Mouse (Mus musculus): ENCODE data around the gene C130032M10Rik. TPM values are rescaled to one million over a fixed set of nuclear protein-coding genes. Genes with fewer than 3 reads are reported as not detected.

The C130032M10Rik gene
- total RNA-seq, 1 experiment, result 1.8 TPM

DNA sequence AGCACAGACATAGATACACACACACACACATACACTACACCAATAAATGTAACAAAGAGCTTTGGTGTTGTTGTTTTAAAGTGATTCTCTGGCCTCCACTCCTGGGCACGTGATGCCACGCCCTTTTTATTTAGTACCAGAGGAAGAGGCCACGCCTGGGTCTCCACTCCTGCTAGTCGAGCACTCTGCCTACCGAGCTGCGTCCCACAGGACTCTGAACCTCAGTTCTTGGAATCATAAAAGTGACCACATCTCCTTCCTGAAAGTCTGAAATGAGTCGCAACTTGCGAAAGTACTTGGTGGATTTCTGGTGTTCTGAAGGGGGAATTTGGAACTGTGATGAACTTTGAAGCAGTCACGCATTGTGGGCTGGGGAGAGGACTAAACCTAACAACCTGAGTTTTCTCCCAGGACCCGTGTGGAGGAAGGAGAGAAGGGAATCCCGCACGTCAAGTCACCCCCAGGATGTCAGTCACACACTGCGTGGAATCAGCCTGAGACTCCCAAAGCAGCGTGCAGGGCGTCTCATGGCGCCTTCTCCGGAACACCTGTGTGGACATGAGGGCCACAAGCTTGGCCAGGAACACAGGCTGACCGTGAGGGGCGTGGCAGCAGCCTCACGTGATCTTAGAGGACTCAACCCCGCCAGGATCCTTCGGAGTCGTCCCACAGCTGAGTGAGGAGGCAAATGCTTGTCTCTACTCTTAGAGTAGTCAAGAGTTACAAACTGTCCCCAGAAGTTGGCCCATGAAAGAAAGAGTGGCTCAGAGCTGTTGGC, 27.8 kb upstream of the C130032M10Rik start:
- TF ChIP-seq ZNF384 (IDR thresholded peaks at IDR 0.05; ENCODE audit: low read depth, low read length) (no peak), CHD2 (IDR thresholded peaks at IDR 0.05; ENCODE audit: low read depth, low read length) (no peak), HCFC1 (IDR thresholded peaks at IDR 0.05; ENCODE audit: borderline replicate concordance, insufficient read depth, low read length) (no peak)
- in situ Hi-C loops (cut with MboI; ENCODE audit: low sequenced_read_pairs in 2 of 2, unreplicated experiment in 2 of 2), result loop anchor here in 1 of 2 experiments (25.0 kb wide), 1 partner anchor 175 kb away; no protein-coding TSS in a partner anchor
- H3K36me3 ChIP-seq (ENCODE audit: control insufficient read depth, insufficient read depth, low read length, poor library complexity, severe bottlenecking), result no peaks in the 10 kb centered on the region
- H3K4me1 ChIP-seq (ENCODE audit: control insufficient read depth in 2 of 2, insufficient read depth in 2 of 2, low read length in 2 of 2, poor library complexity in 1 of 2), result peaks cover 5 to 21% of the 10 kb centered on the region in 2 experiments
- no peak overlapping the region for H3K9ac ChIP-seq (ENCODE audit: insufficient read depth, low read depth, low read length, poor library complexity, severe bottlenecking)
- no peaks in the 10 kb centered on the region for H3K9me3 ChIP-seq (ENCODE audit: control insufficient read depth, insufficient read depth, low read depth, low read length)
- DNase-seq (ENCODE audit: low read depth, low spot score), result no peak
- no peak overlapping the region for H3K4me3 ChIP-seq (ENCODE audit: insufficient read depth in 1 of 2, low read depth in 1 of 2, low read length in 2 of 2, poor library complexity in 1 of 2, severe bottlenecking in 1 of 2)
- H3K27ac ChIP-seq (ENCODE audit: insufficient read depth, low read depth, low read length, poor library complexity, severe bottlenecking), result no peak overlapping the region

DNA sequence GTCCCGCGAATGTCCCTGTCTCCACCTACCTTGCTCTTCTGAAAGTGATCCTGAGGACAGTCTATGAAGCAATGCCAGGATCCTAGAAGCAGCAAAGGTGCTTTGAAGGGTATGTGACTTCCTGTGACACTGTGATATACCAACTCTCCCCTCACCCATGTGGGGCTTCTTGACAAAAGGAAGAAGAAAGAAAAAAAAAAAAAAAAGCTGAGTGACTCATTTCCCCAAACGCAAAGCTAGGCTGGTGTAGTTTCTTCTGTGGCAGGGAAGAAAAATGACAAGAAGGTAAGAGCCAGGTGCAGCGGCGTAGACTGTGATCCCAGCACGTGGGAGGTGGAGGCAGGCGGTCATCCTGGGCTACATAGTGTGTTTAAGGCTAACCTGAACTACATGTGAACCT, 19.0 kb upstream of the C130032M10Rik start:
- no peak overlapping the region for H3K4me3 ChIP-seq (ENCODE audit: insufficient read depth in 1 of 2, low read depth in 1 of 2, low read length in 2 of 2, poor library complexity in 1 of 2, severe bottlenecking in 1 of 2)

DNA sequence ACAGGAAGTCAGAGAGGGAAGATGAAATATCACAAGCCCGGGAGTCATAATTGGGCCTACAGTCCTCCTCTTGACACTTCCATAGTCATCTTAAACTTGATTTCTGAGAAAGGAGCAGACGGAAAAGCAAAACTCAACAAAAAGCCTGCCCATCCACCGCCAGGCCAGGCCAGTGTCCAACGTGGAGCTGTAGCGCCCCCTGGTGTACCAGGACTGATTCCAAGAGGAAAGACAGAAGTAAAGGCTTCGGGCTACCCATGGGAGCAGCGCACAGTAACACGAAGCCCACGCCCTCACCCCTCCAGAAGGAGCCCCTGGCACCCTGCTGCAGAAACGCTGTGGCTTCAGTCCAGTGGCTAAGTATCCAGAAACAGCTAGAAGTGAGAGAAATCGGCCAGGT, 17.3 kb upstream of the C130032M10Rik start:
- in situ Hi-C loops (cut with MboI; ENCODE audit: low sequenced_read_pairs in 2 of 2, unreplicated experiment in 2 of 2), result loop anchor here in 1 of 2 experiments (25.0 kb wide), 1 partner anchor 186 kb away; no protein-coding TSS in a partner anchor
- Histone ChIP-seq H3K27ac (ENCODE audit: insufficient read depth, low read depth, low read length, poor library complexity, severe bottlenecking) (no peak overlapping the region), H3K9me3 (ENCODE audit: control insufficient read depth, insufficient read depth, low read depth, low read length) (no peaks in the 10 kb centered on the region), H3K36me3 (ENCODE audit: control insufficient read depth, insufficient read depth, low read length, poor library complexity, severe bottlenecking) (no peaks in the 10 kb centered on the region), H3K9ac (ENCODE audit: insufficient read depth, low read depth, low read length, poor library complexity, severe bottlenecking) (peak overlapping the region; percentile 9; the same call in 1 of the 2 replicates), H3K4me1 (ENCODE audit: control insufficient read depth in 2 of 2, insufficient read depth in 2 of 2, low read length in 2 of 2, poor library complexity in 1 of 2) (peaks cover 2 to 11% of the 10 kb centered on the region in 2 experiments; a peak in 3 of 4 replicates), H3K4me3 (ENCODE audit: insufficient read depth in 1 of 2, low read depth in 1 of 2, low read length in 2 of 2, poor library complexity in 1 of 2, severe bottlenecking in 1 of 2) (peak overlapping the region; percentile 16 to 43; a peak in 2 of 4 replicates)
- peak; percentile 91 for DNase-seq (ENCODE audit: low read depth, low spot score)
- peak; percentile 51; the same call in 1 of the 2 replicates for TF ChIP-seq ZC3H11A (IDR thresholded peaks at IDR 0.05; ENCODE audit: borderline replicate concordance, low read depth, low read length)
- no peak for TF ChIP-seq MAFK (IDR thresholded peaks at IDR 0.05; ENCODE audit: insufficient read depth, low read depth, low read length)

More for the DNA sequence above, 19.0 kb upstream of the C130032M10Rik start:
- Histone ChIP-seq H3K27ac (ENCODE audit: insufficient read depth, low read depth, low read length, poor library complexity, severe bottlenecking) (no peak overlapping the region), H3K36me3 (ENCODE audit: control insufficient read depth, insufficient read depth, low read length, poor library complexity, severe bottlenecking) (no peaks in the 10 kb centered on the region), H3K4me1 (ENCODE audit: control insufficient read depth in 2 of 2, insufficient read depth in 2 of 2, low read length in 2 of 2, poor library complexity in 1 of 2) (peaks cover 2 to 6% of the 10 kb centered on the region in 2 experiments; a peak in 3 of 4 replicates), H3K9me3 (ENCODE audit: control insufficient read depth, insufficient read depth, low read depth, low read length) (no peaks in the 10 kb centered on the region), H3K9ac (ENCODE audit: insufficient read depth, low read depth, low read length, poor library complexity, severe bottlenecking) (no peak overlapping the region)
- TF ChIP-seq ZNF384 (IDR thresholded peaks at IDR 0.05; ENCODE audit: low read depth, low read length), result 0 out of 2 replicates have a peak, but pooled peaks have one; percentile 48
- no peak for TF ChIP-seq CHD2 (IDR thresholded peaks at IDR 0.05; ENCODE audit: low read depth, low read length)
- DNase-seq (ENCODE audit: low read depth, low spot score), result no peak
- in situ Hi-C loops (cut with MboI; ENCODE audit: low sequenced_read_pairs in 2 of 2, unreplicated experiment in 2 of 2), result loop anchor here in 1 of 2 experiments (25.0 kb wide), 1 partner anchor 184 kb away; no protein-coding TSS in a partner anchor

GRCm38 (mm10) chr9:114499783-114500515, 15.5 kb upstream of the C130032M10Rik start:
- in situ Hi-C loops (cut with MboI; ENCODE audit: low sequenced_read_pairs in 2 of 2, unreplicated experiment in 2 of 2), result loop anchor here in 1 of 2 experiments (5.0 to 25.0 kb wide), 2 partner anchors 82 to 188 kb away; no protein-coding TSS in a partner anchor
- TF ChIP-seq ZNF384 (IDR thresholded peaks at IDR 0.05; ENCODE audit: low read depth, low read length) (no peak), ZC3H11A (IDR thresholded peaks at IDR 0.05; ENCODE audit: borderline replicate concordance, low read depth, low read length) (peak; percentile 35; the same call in 1 of the 2 replicates)
- Histone ChIP-seq H3K9ac (ENCODE audit: insufficient read depth, low read depth, low read length, poor library complexity, severe bottlenecking) (peak overlapping the region; percentile 75), H3K4me1 (ENCODE audit: control insufficient read depth in 2 of 2, insufficient read depth in 2 of 2, low read length in 2 of 2, poor library complexity in 1 of 2) (peaks cover 2 to 11% of the 10 kb centered on the region in 2 experiments; a peak in 3 of 4 replicates), H3K36me3 (ENCODE audit: control insufficient read depth, insufficient read depth, low read length, poor library complexity, severe bottlenecking) (no peaks in the 10 kb centered on the region), H3K27ac (ENCODE audit: insufficient read depth, low read depth, low read length, poor library complexity, severe bottlenecking) (peak overlapping the region; percentile 97), H3K4me3 (ENCODE audit: insufficient read depth in 1 of 2, low read depth in 1 of 2, low read length in 2 of 2, poor library complexity in 1 of 2, severe bottlenecking in 1 of 2) (peak overlapping the region; percentile 38 to 42), H3K9me3 (ENCODE audit: control insufficient read depth, insufficient read depth, low read depth, low read length) (no peaks in the 10 kb centered on the region)
- DNase-seq (ENCODE audit: low read depth, low spot score), result peak; percentile 93

Data from ES-E14 (cell line).